ENCODE assay signal across 17 mouse cellular contexts in the genomic region with DNA sequence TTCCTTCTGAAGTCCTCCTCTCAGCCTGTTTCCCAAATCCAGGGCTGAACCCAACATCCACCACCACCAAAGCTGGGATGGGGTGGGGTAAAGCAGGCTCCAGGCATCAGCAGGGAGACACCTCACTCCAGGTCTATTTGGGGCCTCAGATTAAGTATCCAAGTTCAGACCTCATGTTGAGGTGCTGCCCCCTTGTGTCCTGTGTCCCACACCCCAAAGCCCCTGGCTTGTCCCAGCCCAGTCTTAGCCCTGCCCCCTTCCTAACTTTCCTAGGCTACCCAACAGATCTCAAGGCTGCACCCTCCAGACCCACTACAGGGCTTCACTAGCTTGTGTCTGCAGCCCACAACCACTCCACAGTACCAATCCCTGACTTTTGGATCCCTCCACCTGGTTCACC. TPM values are rescaled to one million over a fixed set of nuclear protein-coding genes. Genes with fewer than 3 reads are reported as not detected.
DNase-seq lines count a peak whose midpoint lies in the region; ATAC-seq and TF ChIP-seq lines count a peak whose summit lies in the region.
"Had no signal": no experiment of that assay in that cellular context is flagged by ENCODE, and none has a peak within 500 bp of the region (broad histone marks: within the 10 kb centered on the region; RNA-seq: fewer than 3 reads in every experiment).

No protein-coding gene starts in this region.

- TF ChIP-seq EP300 in heart, postnatal 0 days (IDR thresholded peaks at IDR 0.05; ENCODE audit: low read depth): no peak

- intact Hi-C loops in heart, postnatal 14 days (cut with DNase I): no loop called here

- no peaks in the 10 kb centered on the region for H3K9me3 ChIP-seq in heart, postnatal 0 days (replicated peaks; ENCODE audit: control insufficient read depth, low read length)
- H3K9me3 ChIP-seq: embryonic facial prominence, embryonic 12.5 days; forebrain, embryonic 12.5 days; midbrain, embryonic 15.5 days had no signal

- no peak; the same call in 1 of the 2 replicates for ATAC-seq in heart, postnatal 0 days (ENCODE audit: insufficient read depth, low read depth)
- ATAC-seq: midbrain, embryonic 15.5 days had no signal

- peak; percentile 31 for DNase-seq in adrenal gland, adult 2 months
- DNase-seq in adrenal gland, adult 8-10 months: no peak
- DNase-seq in heart, postnatal 0 days (ENCODE audit: low spot score): no peak
- no peak for DNase-seq in heart, postnatal 14 days
- DNase-seq in retina, embryonic 14.5 days (ENCODE audit: low spot score): peak; percentile 46
- no peak for DNase-seq in retina, postnatal 1 day
- peak; percentile 45 for DNase-seq in skeletal muscle tissue, adult 2 months (ENCODE audit: low read depth, low spot score)
- DNase-seq in urinary bladder, postnatal 25 days (ENCODE audit: low spot score): no peak
- DNase-seq: cerebellum, postnatal 14 days; heart, adult 18-20 months; heart, postnatal 4 days; kidney, adult 18-20 months; right cerebral cortex, postnatal 4 days had no signal

- no peak overlapping the region for H3K4me3 ChIP-seq in heart, postnatal 0 days (ENCODE audit: low read depth, low read length)
- H3K4me3 ChIP-seq: embryonic facial prominence, embryonic 12.5 days; forebrain, embryonic 12.5 days; midbrain, embryonic 15.5 days had no signal

- no peak overlapping the region for H3K9ac ChIP-seq in heart, postnatal 0 days (replicated peaks; ENCODE audit: low read depth, low read length)
- H3K9ac ChIP-seq: embryonic facial prominence, embryonic 12.5 days; forebrain, embryonic 12.5 days; liver, embryonic 14.5 days; midbrain, embryonic 15.5 days had no signal

- no peaks in the 10 kb centered on the region for H3K36me3 ChIP-seq in heart, postnatal 0 days (replicated peaks; ENCODE audit: control insufficient read depth, insufficient read depth, low read length)
- H3K36me3 ChIP-seq: embryonic facial prominence, embryonic 12.5 days; forebrain, embryonic 12.5 days; midbrain, embryonic 15.5 days had no signal

- peak; percentile 7; the same call in 1 of the 2 replicates for TF ChIP-seq CTCF in heart, postnatal 0 days (IDR thresholded peaks at IDR 0.05; ENCODE audit: low read depth)

- H3K27ac ChIP-seq in heart, postnatal 0 days (ENCODE audit: low read depth): no peak overlapping the region
- H3K27ac ChIP-seq: embryonic facial prominence, embryonic 12.5 days; forebrain, embryonic 12.5 days; liver, embryonic 14.5 days; midbrain, embryonic 15.5 days had no signal

- H3K27me3 ChIP-seq in heart, postnatal 0 days (ENCODE audit: control insufficient read depth, insufficient read depth, low read length): no peaks in the 10 kb centered on the region
- H3K27me3 ChIP-seq: embryonic facial prominence, embryonic 12.5 days; forebrain, embryonic 12.5 days; midbrain, embryonic 15.5 days had no signal

- no peaks in the 10 kb centered on the region for H3K4me1 ChIP-seq in heart, postnatal 0 days (ENCODE audit: control insufficient read depth, insufficient read depth)
- H3K4me1 ChIP-seq: midbrain, embryonic 15.5 days had no signal

- H3K4me2 ChIP-seq in heart, postnatal 0 days (ENCODE audit: low read depth, low read length): no peak overlapping the region
- H3K4me2 ChIP-seq: embryonic facial prominence, embryonic 12.5 days; forebrain, embryonic 12.5 days; midbrain, embryonic 15.5 days had no signal

RNA-seq across cellular contexts. Expression of gene Pdia6, which starts 24.3 kb away (rescaled TPM):
- 100 to 1,000 TPM; 153 to 218 TPM for total RNA-seq in adrenal gland, adult 2 months (2021)
- 14.0 and 18.3 TPM in 2 replicates for polyA plus RNA-seq in adrenal gland, adult 2 months (2012; rRNA removed)
- total RNA-seq in adrenal gland, adult 8-10 months (2022): 100 to 1,000 TPM; 165 to 203 (median 180) TPM
- total RNA-seq in heart, postnatal 0 days (2014; rRNA removed; ENCODE audit: low replicate concordance): 52.7 and 106 TPM in 2 replicates
- polyA plus RNA-seq in heart, postnatal 0 days (2015; fragmentation: Nextera tagmentation; extraction: Ambion mirVana): 129 and 164 TPM in 2 replicates
- total RNA-seq in heart, postnatal 14 days (2021): 100 to 1,000 TPM in 1 of 2 experiments, 10 to 100 TPM in 1; 76.7 to 102 TPM

Comparison
In these comparisons a context has a peak if more than half of its experiments do, and no peak if none do; other contexts are left out.
1. DNase-seq: peak in adrenal gland, adult 2 months (single experiment), retina, embryonic 14.5 days (single experiment) and skeletal muscle tissue, adult 2 months (single experiment); none in adrenal gland, adult 8-10 months (single experiment), heart, postnatal 0 days (single experiment), heart, postnatal 14 days (0 of 2), retina, postnatal 1 day (single experiment) and urinary bladder, postnatal 25 days (single experiment).